Mouse (Mus musculus): ENCODE data around the gene Psors1c2. TPM values are rescaled to one million over a fixed set of nuclear protein-coding genes. Genes with fewer than 3 reads are reported as not detected.

Gene Psors1c2
- total and polyA plus RNA-seq, 3 experiments: not detected

DNA sequence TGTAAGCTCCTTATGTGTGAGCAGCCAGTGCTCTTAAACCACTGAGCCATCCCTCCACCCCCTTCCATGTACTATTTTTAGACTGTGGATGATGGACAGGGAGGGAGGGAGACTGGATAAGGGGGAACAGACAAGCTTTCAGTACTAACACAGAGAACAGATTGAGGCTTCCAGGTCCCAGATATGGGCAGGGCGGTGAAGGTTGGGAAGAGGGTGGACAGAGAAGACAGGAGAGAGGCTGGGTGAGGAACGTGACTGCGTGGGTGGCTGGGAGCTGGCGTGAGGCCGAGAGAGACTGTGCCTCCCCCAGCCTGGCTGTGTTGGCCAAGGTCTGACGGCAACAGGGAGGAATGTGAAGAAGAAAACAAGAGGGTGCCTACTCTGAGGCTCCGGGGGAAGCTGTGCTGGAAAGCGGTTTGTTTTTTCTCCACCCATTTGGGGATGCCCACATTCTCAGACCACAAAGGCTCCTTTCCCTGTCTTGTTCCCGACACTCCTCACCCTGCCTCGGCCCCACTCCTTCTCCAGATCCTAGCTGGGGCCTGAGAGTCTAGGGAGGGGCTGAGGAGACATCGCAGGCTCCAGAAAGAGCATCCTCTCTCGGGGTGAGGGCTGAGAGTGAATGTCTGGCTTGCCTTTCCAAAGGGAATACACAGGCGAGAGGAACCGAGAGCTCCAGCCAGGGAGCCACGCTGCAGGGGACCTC is 16.6 kb downstream of the Psors1c2 start:
- DNase-seq: peak; percentile 82 to 87
- intact Hi-C loops (cut with DNase I): no loop called here
- Histone ChIP-seq H3K36me3 (ENCODE audit: control insufficient read depth, insufficient read depth, low read length) (no peaks in the 10 kb centered on the region), H3K4me1 (ENCODE audit: control insufficient read depth, insufficient read depth, low read length) (peaks cover 3% of the 10 kb centered on the region), H3K27ac (peak overlapping the region; percentile 86), H3K9ac (ENCODE audit: low read depth, low read length) (peak overlapping the region; percentile 24; the same call in 1 of the 2 replicates), H3K27me3 (ENCODE audit: control insufficient read depth, insufficient read depth, low read length) (no peaks in the 10 kb centered on the region), H3K79me2 (replicated peaks; ENCODE audit: control insufficient read depth, insufficient read depth, low read length) (no peaks in the 10 kb centered on the region), H3K4me3 (peak overlapping the region; percentile 19; the same call in 1 of the 2 replicates)
- TF ChIP-seq CTCF (IDR thresholded peaks at IDR 0.05): no peak
- TF ChIP-seq POLR2A (IDR thresholded peaks at IDR 0.05; ENCODE audit: insufficient read depth, low read depth, low read length): no peak
- peak; percentile 71; the same call in 1 of the 2 replicates for TF ChIP-seq EP300 (IDR thresholded peaks at IDR 0.05; ENCODE audit: insufficient read depth, low read depth, low read length)
- 13% methylated on average over 15 of the region's 15 CpGs for WGBS

DNA sequence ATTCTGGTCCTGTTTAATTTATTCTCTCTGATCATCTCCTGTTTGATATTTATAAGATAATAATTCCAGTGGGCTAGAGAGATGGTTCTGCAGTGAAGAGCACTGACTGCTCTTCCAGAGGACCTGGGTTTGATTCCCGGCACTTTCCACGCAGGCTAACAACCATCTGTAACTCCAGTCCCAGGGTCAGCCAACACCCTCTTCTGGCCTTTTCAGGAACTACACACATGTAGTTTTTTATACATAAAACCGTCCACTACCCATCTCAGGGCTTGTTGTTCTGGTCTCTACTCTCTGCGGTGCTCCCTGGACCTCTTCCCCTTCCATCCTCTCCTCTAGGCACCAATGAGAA is 17.1 kb downstream of the Psors1c2 start:
- TF ChIP-seq CTCF (IDR thresholded peaks at IDR 0.05) (peak; percentile 45), EP300 (IDR thresholded peaks at IDR 0.05; ENCODE audit: insufficient read depth, low read depth, low read length) (no peak), POLR2A (IDR thresholded peaks at IDR 0.05; ENCODE audit: insufficient read depth, low read depth, low read length) (no peak)
- H3K4me3 ChIP-seq: peak overlapping the region; percentile 19; the same call in 1 of the 2 replicates
- no peaks in the 10 kb centered on the region for H3K36me3 ChIP-seq (ENCODE audit: control insufficient read depth, insufficient read depth, low read length)
- no peaks in the 10 kb centered on the region for H3K27me3 ChIP-seq (ENCODE audit: control insufficient read depth, insufficient read depth, low read length)
- WGBS: 92% methylated on average over 4 of the region's 4 CpGs
- H3K4me1 ChIP-seq (ENCODE audit: control insufficient read depth, insufficient read depth, low read length): peaks cover 3% of the 10 kb centered on the region
- DNase-seq: no peak
- peak overlapping the region; percentile 86 for H3K27ac ChIP-seq
- H3K79me2 ChIP-seq (replicated peaks; ENCODE audit: control insufficient read depth, insufficient read depth, low read length): no peaks in the 10 kb centered on the region
- H3K9ac ChIP-seq (ENCODE audit: low read depth, low read length): no peak overlapping the region
- intact Hi-C loops (cut with DNase I): no loop called here

- Histone ChIP-seq H3K36me3 (ENCODE audit: control insufficient read depth, insufficient read depth, low read length) (no peaks in the 10 kb centered on the region), H3K27me3 (ENCODE audit: control insufficient read depth, insufficient read depth, low read length) (no peaks in the 10 kb centered on the region), H3K4me1 (ENCODE audit: control insufficient read depth, insufficient read depth, low read length) (peaks cover 3% of the 10 kb centered on the region), H3K4me3 (no peak overlapping the region), H3K27ac (no peak overlapping the region), H3K79me2 (replicated peaks; ENCODE audit: control insufficient read depth, insufficient read depth, low read length) (no peaks in the 10 kb centered on the region), H3K9ac (ENCODE audit: low read depth, low read length) (no peak overlapping the region)
- TF ChIP-seq POLR2A (IDR thresholded peaks at IDR 0.05; ENCODE audit: insufficient read depth, low read depth, low read length) (no peak), EP300 (IDR thresholded peaks at IDR 0.05; ENCODE audit: insufficient read depth, low read depth, low read length) (no peak), CTCF (IDR thresholded peaks at IDR 0.05) (no peak)
- intact Hi-C loops (cut with DNase I): no loop called here
- DNase-seq: no peak
- WGBS: 49% methylated on average over 8 of the region's 8 CpGs
Observed at GRCm38 (mm10) chr17:35550871-35551270, 17.9 kb downstream of the Psors1c2 start.

DNA sequence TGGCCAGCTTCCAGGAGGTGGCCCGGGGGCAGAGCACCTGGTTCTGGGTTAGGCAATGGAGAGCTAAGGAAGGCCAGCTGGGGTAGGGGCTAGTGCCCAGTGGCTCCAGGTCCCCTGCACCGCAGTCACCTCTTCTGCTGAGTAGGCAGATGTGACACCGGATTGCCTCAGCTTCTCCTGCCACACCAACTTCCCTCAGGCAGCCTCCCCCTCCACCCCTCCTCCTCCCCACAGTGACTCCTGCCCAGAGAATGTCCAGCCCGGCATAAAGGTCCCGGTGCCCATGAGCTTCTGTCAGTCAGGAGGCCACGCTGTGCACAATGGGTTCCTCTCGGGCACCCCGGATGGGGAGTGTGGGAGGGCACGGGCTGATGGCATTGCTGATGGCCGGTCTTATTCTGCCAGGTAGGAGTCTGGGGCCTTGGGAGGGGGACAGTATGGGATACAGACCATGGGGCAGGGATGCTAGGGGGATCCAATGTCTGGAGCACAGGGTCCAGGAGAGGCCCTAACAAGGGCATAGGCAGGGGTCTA is 18.9 kb downstream of the Psors1c2 start, which contains the start of gene Cdsn:
TSS of gene Cdsn (plus strand) at position 248 of the 534 bp plus-strand sequence.
- H3K9ac ChIP-seq (ENCODE audit: low read depth, low read length): no peak within 1 kb of the TSS

DNA sequence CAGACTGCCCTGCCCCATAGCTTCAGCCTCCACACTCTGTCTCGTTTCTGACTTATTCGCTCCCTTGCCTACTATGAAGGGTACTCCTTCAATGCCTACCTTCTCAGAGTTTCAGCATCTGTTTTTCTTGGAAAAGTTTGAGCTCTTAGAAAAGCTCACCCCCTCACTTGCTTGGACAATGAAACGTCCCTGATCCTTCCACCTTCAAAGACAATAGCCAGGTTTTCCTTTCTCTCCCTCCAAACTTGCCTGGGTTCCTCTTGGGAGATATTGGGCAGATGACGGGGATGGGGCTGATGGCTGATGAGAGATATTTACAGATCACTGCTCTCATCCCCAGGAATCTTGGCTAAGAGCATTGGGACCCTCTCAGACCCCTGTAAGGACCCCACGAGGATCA is 21.3 kb downstream of the Psors1c2 start:
- Histone ChIP-seq H3K27me3 (ENCODE audit: control insufficient read depth, insufficient read depth, low read length) (no peaks in the 10 kb centered on the region), H3K4me3 (no peak overlapping the region), H3K27ac (no peak overlapping the region), H3K79me2 (replicated peaks; ENCODE audit: control insufficient read depth, insufficient read depth, low read length) (no peaks in the 10 kb centered on the region), H3K9ac (ENCODE audit: low read depth, low read length) (no peak overlapping the region), H3K36me3 (ENCODE audit: control insufficient read depth, insufficient read depth, low read length) (no peaks in the 10 kb centered on the region), H3K4me1 (ENCODE audit: control insufficient read depth, insufficient read depth, low read length) (no peaks in the 10 kb centered on the region)
- WGBS: 85% methylated on average over 5 of the region's 5 CpGs
- TF ChIP-seq CTCF (IDR thresholded peaks at IDR 0.05): no peak
- no peak for TF ChIP-seq POLR2A (IDR thresholded peaks at IDR 0.05; ENCODE audit: insufficient read depth, low read depth, low read length)
- TF ChIP-seq EP300 (IDR thresholded peaks at IDR 0.05; ENCODE audit: insufficient read depth, low read depth, low read length): no peak
- no peak for DNase-seq
- intact Hi-C loops (cut with DNase I): no loop called here

More for the DNA sequence above, 18.9 kb downstream of the Psors1c2 start, which contains the start of gene Cdsn:
- TF ChIP-seq POLR2A (IDR thresholded peaks at IDR 0.05; ENCODE audit: insufficient read depth, low read depth, low read length): no peak
- TF ChIP-seq CTCF (IDR thresholded peaks at IDR 0.05): no peak
- no peak for TF ChIP-seq EP300 (IDR thresholded peaks at IDR 0.05; ENCODE audit: insufficient read depth, low read depth, low read length)
- Histone ChIP-seq H3K4me1 (ENCODE audit: control insufficient read depth, insufficient read depth, low read length) (peaks cover 3% of the 10 kb centered on the region), H3K79me2 (replicated peaks; ENCODE audit: control insufficient read depth, insufficient read depth, low read length) (no peaks in the 10 kb centered on the region), H3K36me3 (ENCODE audit: control insufficient read depth, insufficient read depth, low read length) (no peaks in the 10 kb centered on the region), H3K4me3 (no peak within 1 kb of the TSS), H3K27ac (no peak within 1 kb of the TSS), H3K27me3 (ENCODE audit: control insufficient read depth, insufficient read depth, low read length) (no peaks in the 10 kb centered on the region)
- WGBS: 77% methylated on average over 10 of the region's 10 CpGs
- DNase-seq: no peak
- intact Hi-C loops (cut with DNase I): no loop called here

GRCm38 (mm10) chr17:35554761-35555397 is 21.9 kb downstream of the Psors1c2 start:
- Histone ChIP-seq H3K4me3 (no peak overlapping the region), H3K79me2 (replicated peaks; ENCODE audit: control insufficient read depth, insufficient read depth, low read length) (no peaks in the 10 kb centered on the region), H3K9ac (ENCODE audit: low read depth, low read length) (no peak overlapping the region), H3K27me3 (ENCODE audit: control insufficient read depth, insufficient read depth, low read length) (no peaks in the 10 kb centered on the region), H3K4me1 (ENCODE audit: control insufficient read depth, insufficient read depth, low read length) (no peaks in the 10 kb centered on the region), H3K36me3 (ENCODE audit: control insufficient read depth, insufficient read depth, low read length) (no peaks in the 10 kb centered on the region), H3K27ac (no peak overlapping the region)
- 89% methylated on average over 18 of the region's 18 CpGs for WGBS
- intact Hi-C loops (cut with DNase I): no loop called here
- no peak for TF ChIP-seq POLR2A (IDR thresholded peaks at IDR 0.05; ENCODE audit: insufficient read depth, low read depth, low read length)
- no peak for DNase-seq

Measured in heart, adult 2 months (tissue).